Mouse (Mus musculus): ENCODE measurements around the gene Gm17660. TPM values are rescaled to one million over a fixed set of nuclear protein-coding genes. Genes with fewer than 3 reads are reported as not detected.

Gene Gm17660
- not detected in 2 replicates for polyA plus RNA-seq (2012; rRNA removed)

DNA sequence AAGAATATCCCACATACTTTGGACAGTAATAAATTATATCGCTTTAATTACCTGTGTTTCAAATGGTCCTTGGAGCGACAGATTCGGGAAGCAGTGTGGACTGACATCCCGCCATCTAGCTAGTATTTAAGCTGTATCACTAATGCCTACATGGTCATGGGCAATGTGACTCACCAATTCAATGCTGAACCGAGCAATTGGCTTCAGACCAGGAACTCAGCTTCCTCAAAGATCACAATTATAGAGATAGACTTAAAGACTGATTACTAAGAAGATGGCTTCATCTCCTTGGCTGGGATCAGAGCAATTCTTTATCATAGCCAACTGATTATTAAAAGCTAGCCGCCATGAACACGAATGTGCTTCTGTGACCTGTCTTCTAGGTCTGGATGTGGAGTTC lies at the start of gene Gm17660:
Gene Gm17660, minus strand, starts transcription at position 101 of the 400 bp plus-strand sequence.

GRCm38 (mm10) chr5:104113491-104114172 lies 36.2 kb upstream of the Gm17660 start, which contains the start of gene Sparcl1:
Sparcl1 (minus strand) TSS chr5:104113733.

DNA sequence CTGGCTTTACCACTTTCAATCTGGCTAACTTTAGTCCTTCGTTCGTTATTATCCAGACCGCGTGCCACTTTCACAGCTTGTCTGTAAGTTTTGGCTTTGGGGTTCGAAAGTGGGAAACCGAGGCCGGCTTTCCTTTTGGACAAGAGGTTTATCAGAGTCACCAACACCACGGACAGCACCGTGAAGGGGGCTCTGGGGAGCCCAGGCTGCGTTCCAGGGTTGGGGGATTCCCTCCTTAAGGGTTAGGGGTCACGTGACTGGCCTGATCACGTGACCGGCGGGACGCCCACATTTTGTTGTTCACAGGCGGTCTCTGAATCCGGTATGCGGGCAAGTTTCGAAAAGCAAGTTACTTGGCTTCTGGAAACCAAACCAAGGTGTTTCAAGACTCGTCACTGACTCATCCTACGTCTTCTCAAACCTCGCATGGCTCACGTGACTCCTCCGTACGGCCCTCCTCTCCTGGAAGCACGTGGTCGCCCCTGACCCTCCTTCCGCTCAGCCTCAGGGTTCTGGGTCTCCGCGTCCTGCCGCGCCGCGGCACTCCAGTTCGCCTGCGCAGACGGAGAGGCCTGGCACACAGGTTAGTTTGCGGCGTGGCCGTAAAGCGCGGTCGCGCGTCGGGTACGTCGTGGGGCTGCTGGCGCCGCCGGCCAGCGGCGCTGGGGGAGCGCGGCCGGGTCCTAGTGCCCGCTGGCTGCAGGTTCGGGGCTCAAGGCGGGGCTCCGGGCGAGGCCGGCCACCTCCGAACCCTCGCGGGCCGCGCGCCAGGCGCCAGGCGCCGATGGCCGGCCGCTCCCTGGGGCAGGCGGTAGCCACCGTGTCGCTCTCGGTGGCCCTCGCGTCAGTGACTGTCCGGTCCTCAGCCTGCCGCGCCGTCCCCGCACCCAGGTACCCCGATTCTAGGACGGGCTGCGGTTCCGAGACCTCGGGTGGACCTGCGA lies 30.9 kb downstream of the Gm17660 start, which contains the start of gene Nudt9:
Gene Nudt9, plus strand, starts transcription at position 51 of the 944 bp plus-strand sequence.

DNA sequence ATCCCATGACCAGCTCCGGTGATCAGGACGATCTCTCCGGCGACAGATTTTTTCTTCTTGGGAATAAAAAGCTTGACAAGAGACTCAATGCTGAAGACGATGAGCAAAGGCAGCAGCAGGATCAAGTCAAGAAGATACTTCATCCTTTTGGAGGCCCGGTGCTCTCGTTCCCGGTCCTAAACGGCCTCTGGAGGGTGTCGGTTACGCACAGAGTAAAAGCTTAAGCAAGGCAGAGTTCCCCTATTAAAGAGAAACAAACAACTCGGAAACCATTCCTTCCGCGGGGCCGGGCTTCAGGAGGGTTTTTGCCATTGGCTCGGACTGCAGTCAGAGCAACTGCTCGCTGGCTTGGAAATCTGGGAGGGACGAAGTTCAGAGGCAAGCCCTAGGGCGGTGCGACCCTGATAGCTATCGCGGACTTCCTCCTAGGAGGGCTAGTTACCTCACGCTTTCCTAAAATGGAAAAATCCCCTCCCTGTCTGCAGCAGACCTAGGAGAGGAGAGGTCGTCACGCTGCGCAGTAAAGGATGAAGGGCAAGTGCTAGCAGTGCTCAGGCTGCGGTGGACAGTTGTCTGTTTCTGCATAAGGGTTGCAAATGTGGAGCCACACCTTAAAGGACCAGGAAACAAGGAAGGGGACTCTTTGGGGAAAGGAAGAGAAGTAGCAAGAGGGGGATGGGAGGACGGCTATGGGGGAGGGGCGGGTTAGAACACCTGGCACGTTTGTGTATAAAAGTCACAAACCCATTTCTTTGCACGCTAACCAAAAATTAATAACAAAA lies 55.6 kb downstream of the Gm17660 start, which contains the start of gene Hsd17b11:
Gene Hsd17b11, minus strand, starts transcription at position 323 of the 782 bp plus-strand sequence.

Other genes starting within 250 kb of the Gm17660 start
- 0.92 and 1.6 TPM in 2 replicates for gene Klhl8, start 166.3 kb downstream of the Gm17660 start, polyA plus RNA-seq (2012; rRNA removed)
- 0.16 and 0.30 TPM in 2 replicates for gene Hsd17b13, start 100.2 kb downstream of the Gm17660 start, polyA plus RNA-seq (2012; rRNA removed)
- 32.2 and 44.5 TPM in 2 replicates for gene Hsd17b11, start 55.7 kb downstream of the Gm17660 start, polyA plus RNA-seq (2012; rRNA removed)
- 34.6 and 47.2 TPM in 2 replicates for gene Nudt9, start 31.3 kb downstream of the Gm17660 start, polyA plus RNA-seq (2012; rRNA removed)
- gene Sparcl1, start 36.1 kb upstream of the Gm17660 start, polyA plus RNA-seq (2012; rRNA removed), result 41.6 and 60.7 TPM in 2 replicates
- not detected in 2 replicates for gene Dspp, start 93.1 kb upstream of the Gm17660 start, polyA plus RNA-seq (2012; rRNA removed)
- gene Dmp1, start 125.0 kb upstream of the Gm17660 start, polyA plus RNA-seq (2012; rRNA removed), result 0.03 TPM in 1 of 2 replicates, not detected in the other
- 0.08 TPM in 1 of 2 replicates, not detected in the other for gene Ibsp, start 221.6 kb upstream of the Gm17660 start, polyA plus RNA-seq (2012; rRNA removed)
- gene Mepe, start 247.7 kb upstream of the Gm17660 start, polyA plus RNA-seq (2012; rRNA removed), result not detected in 2 replicates

All from stomach, adult 2 months (tissue).